Mouse (Mus musculus) heart, postnatal 0 days (tissue): ENCODE data around the gene Hk1. TPM values are rescaled to one million over a fixed set of nuclear protein-coding genes. Genes with fewer than 3 reads are reported as not detected.

Experiments used
- ATAC-seq: fragments of 200-750 bp; cut with Nextera tagmentation; 2 replicates; pipeline ENCODE4 v1.8.0; 2017; ENCODE audit warnings: low read depth, moderate number of reproducible peaks, moderate library complexity; ENCODE audit not compliant: insufficient read depth
- DNase-seq: peaks from one replicate; pipeline ENCODE4 v3.0.0-alpha.2; 2016; ENCODE audit warnings: low spot score
- H3K27ac ChIP-seq: fragments of 300-500 bp; sonication (generic); 2 replicates; pipeline ENCODE4 v1.5.1; 2014; ENCODE audit warnings: low read depth, mild to moderate bottlenecking
- H3K27me3 ChIP-seq: fragments of 300-500 bp; sonication (generic); 2 replicates; pipeline ENCODE4 v1.6.1; 2014; ENCODE audit warnings: low read length, mixed read lengths; ENCODE audit not compliant: control insufficient read depth, insufficient read depth
- H3K36me3 ChIP-seq: fragments of 300-500 bp; sonication (generic); replicated peaks from 2 replicates; pipeline ENCODE4 v1.6.1; 2014; ENCODE audit warnings: low read length, mixed read lengths; ENCODE audit not compliant: control insufficient read depth, insufficient read depth
- H3K4me1 ChIP-seq: fragments of 300-500 bp; sonication (generic); 2 replicates; pipeline ENCODE4 v1.6.1; 2014; ENCODE audit warnings: antibody characterized with exemption; ENCODE audit not compliant: control insufficient read depth, insufficient read depth
- H3K4me2 ChIP-seq: fragments of 300-500 bp; sonication (generic); 2 replicates; pipeline ENCODE4 v1.6.1; 2014; ENCODE audit warnings: low read depth, mild to moderate bottlenecking, low read length, moderate library complexity
- H3K4me3 ChIP-seq: fragments of 300-500 bp; sonication (generic); 2 replicates; pipeline ENCODE4 v1.5.1; 2014; ENCODE audit warnings: low read depth, low read length
- H3K9ac ChIP-seq: fragments of 300-500 bp; sonication (generic); replicated peaks from 2 replicates; pipeline ENCODE4 v1.6.1; 2014; ENCODE audit warnings: low read depth, low read length, mixed read lengths
- H3K9me3 ChIP-seq: fragments of 300-500 bp; sonication (generic); replicated peaks from 2 replicates; pipeline ENCODE4 v1.6.1; 2016; ENCODE audit warnings: low read length; ENCODE audit not compliant: control insufficient read depth
- CTCF ChIP-seq: IDR thresholded peaks from 2 replicates; pipeline ENCODE4 v1.5.1; 2016; ENCODE audit warnings: antibody characterized with exemption, control low read depth, low read depth
- EP300 ChIP-seq: IDR thresholded peaks from 2 replicates; pipeline ENCODE4 v1.6.1; 2016; ENCODE audit warnings: antibody characterized with exemption, low read depth
- WGBS: fragments of 180-500 bp; shearing (Covaris S2); extraction: QIAGEN DNeasy Blood & Tissue Kit; methylation state at CpG from one replicate; pipeline ENCODE4 v1.1.7; 2014; 5-methylcytosine and 5-hydroxymethylcytosine counted together
- polyA plus RNA-seq: library from polyadenylated mRNA; unstranded; fragments of >200 nt; fragmentation: Nextera tagmentation; extraction: Ambion mirVana; gene quantifications from 2 replicates; pipeline ENCODE4 v1.2.1, GENCODE M21; 2015
- total RNA-seq: library from RNA; depleted of rRNA; stranded (reverse); fragments of >200 nt; gene quantifications from 2 replicates; pipeline ENCODE4 v1.2.3, GENCODE M21; 2014; ENCODE audit warnings: low replicate concordance

Gene Hk1
- total and polyA plus RNA-seq, 2 experiments from 2014 or later = 100.0 to 148 TPM

- Histone ChIP-seq H3K27ac (no peak overlapping the region), H3K27me3 (no peaks in the 10 kb centered on the region), H3K9ac (no peak overlapping the region), H3K4me3 (no peak overlapping the region), H3K4me1 (peaks cover 14% of the 10 kb centered on the region; the same call in 1 of the 2 replicates), H3K9me3 (no peaks in the 10 kb centered on the region), H3K4me2 (no peak overlapping the region), H3K36me3 (peaks cover 56% of the 10 kb centered on the region)
- no peak for DNase-seq
- WGBS = 55% methylated on average over 10 of the region's 10 CpGs
- no peak for TF ChIP-seq EP300
- no peak for TF ChIP-seq CTCF
- no peak for ATAC-seq
These were observed 69.3 kb downstream of the Hk1 start for GRCm38 (mm10) chr10:62310259-62311039.

- H3K4me2 ChIP-seq = no peak overlapping the region
- peaks cover 48% of the 10 kb centered on the region for H3K36me3 ChIP-seq
- no peak overlapping the region for H3K4me3 ChIP-seq
- peaks cover 14% of the 10 kb centered on the region; the same call in 1 of the 2 replicates for H3K4me1 ChIP-seq
- no peaks in the 10 kb centered on the region for H3K9me3 ChIP-seq
- no peak overlapping the region for H3K27ac ChIP-seq
- no peaks in the 10 kb centered on the region for H3K27me3 ChIP-seq
- DNase-seq (no peak), ATAC-seq (no peak)
- no peak overlapping the region for H3K9ac ChIP-seq
- WGBS = 86% methylated on average over 5 of the region's 5 CpGs
- TF ChIP-seq CTCF = no peak
- TF ChIP-seq EP300 = no peak
These were observed 70.1 kb downstream of the Hk1 start for GRCm38 (mm10) chr10:62309593-62309992.

- no peak overlapping the region for H3K27ac ChIP-seq
- H3K27me3 ChIP-seq = no peaks in the 10 kb centered on the region
- peaks cover 48% of the 10 kb centered on the region for H3K36me3 ChIP-seq
- peaks cover 13% of the 10 kb centered on the region; the same call in 1 of the 2 replicates for H3K4me1 ChIP-seq
- H3K9ac ChIP-seq = no peak overlapping the region
- WGBS = 88% methylated on average over 11 of the region's 11 CpGs
- TF ChIP-seq EP300 (no peak), CTCF (no peak)
- H3K9me3 ChIP-seq = no peaks in the 10 kb centered on the region
- no peak overlapping the region for H3K4me3 ChIP-seq
- no peak for DNase-seq
- ATAC-seq = no peak
- H3K4me2 ChIP-seq = no peak overlapping the region
These were observed 70.7 kb downstream of the Hk1 start for GRCm38 (mm10) chr10:62308896-62309491.

GRCm38 (mm10) chr10:62306483-62306882, 73.2 kb downstream of the Hk1 start:
- H3K27me3 ChIP-seq = no peaks in the 10 kb centered on the region
- no peak overlapping the region for H3K4me2 ChIP-seq
- 0 out of 2 replicates have a peak overlapping the region, but pooled peaks have one; percentile 3 for H3K27ac ChIP-seq
- no peak for TF ChIP-seq CTCF
- TF ChIP-seq EP300 = no peak
- ATAC-seq (peak; percentile 53), DNase-seq (no peak)
- H3K36me3 ChIP-seq = peaks cover 66% of the 10 kb centered on the region
- 0 out of 2 replicates have a peak, but pooled peaks cover 1% of the 10 kb centered on the region for H3K4me1 ChIP-seq
- 33% methylated on average over 3 of the region's 3 CpGs for WGBS
- no peaks in the 10 kb centered on the region for H3K9me3 ChIP-seq
- H3K9ac ChIP-seq = no peak overlapping the region
- no peak overlapping the region for H3K4me3 ChIP-seq

GRCm38 (mm10) chr10:62305090-62305489, 74.6 kb downstream of the Hk1 start:
- 80% methylated on average over 6 of the region's 6 CpGs for WGBS
- ATAC-seq (no peak), DNase-seq (no peak)

More at GRCm38 (mm10) chr10:62305090-62305489, 74.6 kb downstream of the Hk1 start:
- H3K36me3 ChIP-seq = peaks cover 62% of the 10 kb centered on the region
- no peak overlapping the region for H3K9ac ChIP-seq
- peaks cover 9% of the 10 kb centered on the region for H3K4me1 ChIP-seq
- TF ChIP-seq CTCF (no peak), EP300 (no peak)
- no peaks in the 10 kb centered on the region for H3K9me3 ChIP-seq
- no peak overlapping the region for H3K4me3 ChIP-seq
- no peak overlapping the region for H3K27ac ChIP-seq
- H3K4me2 ChIP-seq = no peak overlapping the region
- no peaks in the 10 kb centered on the region for H3K27me3 ChIP-seq
